Mouse (Mus musculus): ENCODE results near the gene Arhgef1.

- TF ChIP-seq FLI1 (IDR thresholded peaks at IDR 0.05; ENCODE audit: low read length) (no peak), GATA1 (IDR thresholded peaks at IDR 0.05; ENCODE audit: borderline replicate concordance, low read length) (no peak)
These were observed 6.4 kb upstream of the Arhgef1 start for GRCm38 (mm10) chr7:24896269-24896668.
